Mouse (Mus musculus): ENCODE measurements around the gene D8Ertd738e. TPM values are rescaled to one million over a fixed set of nuclear protein-coding genes. Genes with fewer than 3 reads are reported as not detected.

The D8Ertd738e gene
- polyA plus RNA-seq, 1 experiment = not detected

DNA sequence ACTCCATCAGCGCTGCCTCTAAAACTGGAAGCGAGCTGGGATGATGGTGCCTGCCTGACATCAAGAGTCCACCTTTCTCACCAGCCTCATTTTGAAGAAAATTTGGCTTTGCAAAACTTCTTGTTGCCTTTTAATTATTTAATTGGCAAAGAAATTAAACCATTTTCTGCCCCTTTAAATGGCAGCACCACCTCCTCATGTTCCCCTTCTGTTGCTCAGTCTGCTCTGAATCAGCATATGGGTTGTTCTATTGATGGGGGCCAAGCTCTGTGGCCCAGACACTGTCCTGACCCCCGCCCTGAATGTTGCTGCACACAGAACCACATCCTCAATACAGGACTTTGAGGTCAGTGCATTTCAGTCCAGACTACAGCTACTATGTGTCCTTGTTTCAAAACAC, 24.4 kb upstream of the D8Ertd738e start:
- H3K4me1 ChIP-seq (ENCODE audit: control insufficient read depth, insufficient read depth, low read length) = peaks cover 3% of the 10 kb centered on the region
- 82% methylated on average over 3 of the region's 3 CpGs for WGBS
- H3K27ac ChIP-seq (ENCODE audit: insufficient read depth, low read depth, low read length) = no peak overlapping the region
- no peak overlapping the region for H3K4me3 ChIP-seq (ENCODE audit: insufficient read depth, low read depth, low read length)
- TF ChIP-seq CTCF (IDR thresholded peaks at IDR 0.05; ENCODE audit: insufficient read depth, low read depth, low read length) (no peak), POLR2A (IDR thresholded peaks at IDR 0.05; ENCODE audit: insufficient read depth, low read depth, low read length) (no peak)

DNA sequence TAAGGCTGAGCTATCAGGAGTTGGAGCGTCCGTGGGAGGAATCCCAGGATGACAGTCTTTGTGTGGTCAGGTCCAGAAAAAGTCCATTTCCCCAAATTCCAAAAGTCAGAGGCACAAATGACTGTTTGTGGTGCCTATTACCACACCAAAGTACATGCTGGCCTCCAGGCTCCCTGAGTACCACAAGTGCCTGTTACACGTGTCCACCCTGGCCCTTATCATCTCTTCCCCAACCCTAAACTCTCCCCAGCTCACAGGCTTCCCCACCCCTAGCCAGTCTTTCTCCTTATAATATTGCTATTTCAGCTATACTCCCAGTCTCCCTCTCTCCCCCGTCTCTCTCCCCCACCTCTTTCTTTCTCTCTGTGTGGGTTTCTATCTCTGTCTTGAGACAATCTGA, 22.8 kb upstream of the D8Ertd738e start:
- Histone ChIP-seq H3K27ac (ENCODE audit: insufficient read depth, low read depth, low read length) (no peak overlapping the region), H3K4me3 (ENCODE audit: insufficient read depth, low read depth, low read length) (no peak overlapping the region), H3K4me1 (ENCODE audit: control insufficient read depth, insufficient read depth, low read length) (peaks cover 3% of the 10 kb centered on the region)
- 90% methylated on average over 4 of the region's 4 CpGs for WGBS
- TF ChIP-seq POLR2A (IDR thresholded peaks at IDR 0.05; ENCODE audit: insufficient read depth, low read depth, low read length) (no peak), CTCF (IDR thresholded peaks at IDR 0.05; ENCODE audit: insufficient read depth, low read depth, low read length) (no peak)

DNA sequence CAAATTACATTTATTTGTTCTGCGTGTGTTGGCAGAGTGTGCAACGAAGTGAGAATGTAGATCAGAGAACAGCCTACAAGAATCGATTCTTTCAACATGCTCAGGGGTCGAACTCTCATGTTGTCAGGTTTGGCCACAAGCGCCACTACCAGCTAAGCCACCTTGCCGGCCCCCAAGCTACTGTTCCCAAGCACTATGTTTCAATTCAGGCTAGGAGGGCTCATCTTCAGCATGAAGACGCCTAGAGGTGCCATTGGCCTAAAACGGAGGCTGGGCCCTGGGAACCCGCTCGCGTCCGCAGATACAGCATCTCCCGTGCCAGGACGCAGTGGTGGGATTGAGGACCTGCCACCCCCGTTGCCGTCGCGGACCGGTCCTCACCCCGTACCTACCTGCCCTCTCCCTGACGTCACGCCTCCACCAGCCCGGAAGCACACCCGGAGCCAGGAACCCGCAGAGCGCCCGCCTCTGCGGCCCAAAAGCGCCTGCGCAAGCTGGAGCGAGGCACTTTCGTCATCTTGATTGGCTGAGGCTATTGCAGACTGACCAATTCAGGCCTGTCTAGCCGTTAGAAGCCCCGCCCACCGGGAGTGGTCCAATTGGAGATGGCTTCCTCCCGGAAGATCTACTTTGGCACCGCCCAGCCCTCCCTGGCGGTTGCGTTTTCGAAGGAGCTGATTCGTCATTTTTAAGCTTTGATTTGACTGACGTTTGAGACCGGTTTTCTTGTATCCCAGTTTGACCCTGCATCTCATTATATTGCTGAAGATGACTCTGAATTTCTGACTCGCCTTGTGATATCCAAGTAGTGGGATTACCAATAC, 20.6 kb upstream of the D8Ertd738e start, which contains the start of gene Ccdc130:
Gene Ccdc130 (minus strand): TSS at position 431 of the 824 bp plus-strand sequence.
- Histone ChIP-seq H3K4me1 (ENCODE audit: control insufficient read depth, insufficient read depth, low read length) (peaks cover 3% of the 10 kb centered on the region), H3K4me3 (ENCODE audit: insufficient read depth, low read depth, low read length) (peak within 1 kb of the TSS; percentile 74), H3K27ac (ENCODE audit: insufficient read depth, low read depth, low read length) (peak within 1 kb of the TSS; percentile 40)
- WGBS = under 1% methylated on average over 44 of the region's 44 CpGs
- TF ChIP-seq CTCF (IDR thresholded peaks at IDR 0.05; ENCODE audit: insufficient read depth, low read depth, low read length) (no peak), POLR2A (IDR thresholded peaks at IDR 0.05; ENCODE audit: insufficient read depth, low read depth, low read length) (peak; percentile 86)

DNA sequence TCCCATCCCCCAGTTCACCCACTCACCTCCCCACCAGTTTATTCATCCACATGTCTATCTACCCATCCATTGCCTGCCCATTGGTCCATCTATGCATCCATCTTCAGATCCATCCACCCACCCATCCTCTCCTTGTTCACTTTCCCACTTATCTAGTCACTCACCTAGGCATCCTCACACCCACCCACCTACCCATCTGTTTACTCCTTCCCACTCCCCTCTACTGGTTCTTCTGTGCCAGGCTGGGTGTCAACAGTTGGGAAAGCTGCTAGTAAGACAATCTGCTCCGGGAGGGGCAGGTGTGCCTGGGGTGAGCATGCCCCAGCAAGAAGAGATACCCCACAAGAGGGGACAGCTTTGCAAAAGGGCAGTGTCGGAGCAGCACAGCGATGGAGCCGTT, 11.6 kb upstream of the D8Ertd738e start:
- no peak for TF ChIP-seq POLR2A (IDR thresholded peaks at IDR 0.05; ENCODE audit: insufficient read depth, low read depth, low read length)
- TF ChIP-seq CTCF (IDR thresholded peaks at IDR 0.05; ENCODE audit: insufficient read depth, low read depth, low read length) = no peak
- Histone ChIP-seq H3K4me3 (ENCODE audit: insufficient read depth, low read depth, low read length) (no peak overlapping the region), H3K4me1 (ENCODE audit: control insufficient read depth, insufficient read depth, low read length) (peaks cover 6% of the 10 kb centered on the region), H3K27ac (ENCODE audit: insufficient read depth, low read depth, low read length) (no peak overlapping the region)
- 96% methylated on average over 4 of the region's 4 CpGs for WGBS

DNA sequence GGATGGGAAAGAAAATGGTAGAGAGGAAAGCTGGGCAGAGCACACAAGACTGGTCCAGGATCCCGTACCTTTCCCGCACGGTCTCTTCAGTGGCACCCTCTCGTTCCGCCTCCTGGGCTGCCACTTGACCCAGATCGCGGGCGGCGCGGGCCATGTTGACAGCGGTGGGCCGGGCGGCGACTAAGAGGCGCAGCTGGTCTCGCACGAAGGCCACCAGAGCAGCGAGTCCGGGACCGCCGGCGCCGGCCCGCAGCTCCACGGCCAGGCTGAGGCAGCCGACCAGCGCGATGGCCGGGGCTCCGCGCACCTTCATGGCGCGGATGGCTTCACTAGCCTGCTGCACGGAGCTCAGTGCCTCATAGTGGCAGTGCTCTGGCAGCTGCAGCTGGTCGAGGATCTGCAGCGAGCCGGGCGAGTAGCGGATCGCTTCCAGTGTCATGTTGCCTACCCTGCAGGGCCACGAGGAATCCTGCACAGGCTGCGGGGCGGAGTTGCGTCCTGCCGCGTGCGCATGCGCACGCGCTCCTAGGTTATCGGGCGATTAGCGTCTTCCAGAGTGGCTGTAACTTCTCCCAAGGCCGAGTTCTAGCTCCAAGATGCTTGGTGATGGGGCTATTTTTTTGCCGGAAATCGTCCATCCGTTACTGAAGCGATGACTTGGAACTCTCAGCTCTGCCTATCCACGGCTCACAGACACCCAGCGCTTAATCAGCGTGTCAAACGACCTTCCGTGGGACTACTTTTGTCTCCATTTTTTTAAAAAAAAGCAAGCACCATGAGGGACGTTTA, 7.5 kb upstream of the D8Ertd738e start, which contains the start of gene Mri1:
Gene Mri1 (minus strand): TSS at position 505 of the 789 bp plus-strand sequence.
- H3K4me3 ChIP-seq (ENCODE audit: insufficient read depth, low read depth, low read length) = peak within 1 kb of the TSS; percentile 73
- peak; percentile 75 for TF ChIP-seq POLR2A (IDR thresholded peaks at IDR 0.05; ENCODE audit: insufficient read depth, low read depth, low read length)
- no peak for TF ChIP-seq CTCF (IDR thresholded peaks at IDR 0.05; ENCODE audit: insufficient read depth, low read depth, low read length)
- under 1% methylated on average over 64 of the region's 64 CpGs for WGBS
- peak within 1 kb of the TSS; percentile 59 for H3K27ac ChIP-seq (ENCODE audit: insufficient read depth, low read depth, low read length)
- H3K4me1 ChIP-seq (ENCODE audit: control insufficient read depth, insufficient read depth, low read length) = peaks cover 8% of the 10 kb centered on the region

DNA sequence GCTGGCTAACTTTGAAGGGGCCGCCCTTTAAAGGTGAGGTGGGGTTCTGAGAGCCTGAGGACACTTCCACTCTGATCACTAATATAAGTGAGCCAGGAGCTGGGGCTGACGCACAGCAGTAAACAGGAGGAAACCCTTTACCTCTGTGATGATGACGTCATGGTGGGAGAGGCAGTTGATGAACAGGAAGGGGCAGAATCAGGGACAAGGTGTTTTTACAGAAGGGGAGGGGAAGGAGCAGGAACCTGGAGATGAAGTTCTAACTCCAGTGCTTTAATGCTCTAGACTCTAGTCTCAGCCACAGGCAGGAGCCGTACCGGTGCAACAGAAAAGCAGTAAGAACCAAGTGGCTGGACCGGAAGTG, 6.9 kb upstream of the D8Ertd738e start:
- H3K4me3 ChIP-seq (ENCODE audit: insufficient read depth, low read depth, low read length) = peak overlapping the region; percentile 73
- TF ChIP-seq POLR2A (IDR thresholded peaks at IDR 0.05; ENCODE audit: insufficient read depth, low read depth, low read length) = no peak
- TF ChIP-seq CTCF (IDR thresholded peaks at IDR 0.05; ENCODE audit: insufficient read depth, low read depth, low read length) = no peak

DNA sequence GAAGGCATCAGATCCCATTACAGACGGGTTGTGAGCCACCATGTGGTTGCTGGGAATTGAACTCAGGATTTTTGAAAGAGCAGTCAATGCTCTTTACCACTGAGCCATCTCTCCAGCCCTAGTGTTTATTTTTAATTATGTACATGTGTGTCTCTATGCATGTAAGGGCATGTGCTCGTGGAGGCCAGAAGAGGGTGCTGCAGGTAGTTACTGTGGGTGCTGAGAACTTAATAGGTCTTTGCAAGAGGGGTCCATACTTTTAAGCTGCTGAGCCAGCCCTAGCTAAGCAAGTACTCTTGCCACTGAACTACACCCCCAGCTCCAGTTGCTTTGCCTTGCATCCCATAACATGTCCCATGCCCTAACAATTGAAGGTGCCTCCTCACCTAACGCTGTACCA, 6.3 kb upstream of the D8Ertd738e start:
- Histone ChIP-seq H3K27ac (ENCODE audit: insufficient read depth, low read depth, low read length) (no peak overlapping the region), H3K4me3 (ENCODE audit: insufficient read depth, low read depth, low read length) (peak overlapping the region; percentile 73), H3K4me1 (ENCODE audit: control insufficient read depth, insufficient read depth, low read length) (peaks cover 8% of the 10 kb centered on the region)
- 76% methylated on average over 3 of the region's 3 CpGs for WGBS
- TF ChIP-seq POLR2A (IDR thresholded peaks at IDR 0.05; ENCODE audit: insufficient read depth, low read depth, low read length) (no peak), CTCF (IDR thresholded peaks at IDR 0.05; ENCODE audit: insufficient read depth, low read depth, low read length) (no peak)

More for the DNA sequence above, 6.9 kb upstream of the D8Ertd738e start:
- 0 out of 2 replicates have a peak overlapping the region, but pooled peaks have one; percentile 57 for H3K27ac ChIP-seq (ENCODE audit: insufficient read depth, low read depth, low read length)
- peaks cover 8% of the 10 kb centered on the region for H3K4me1 ChIP-seq (ENCODE audit: control insufficient read depth, insufficient read depth, low read length)
- 12% methylated on average over 6 of the region's 6 CpGs for WGBS

DNA sequence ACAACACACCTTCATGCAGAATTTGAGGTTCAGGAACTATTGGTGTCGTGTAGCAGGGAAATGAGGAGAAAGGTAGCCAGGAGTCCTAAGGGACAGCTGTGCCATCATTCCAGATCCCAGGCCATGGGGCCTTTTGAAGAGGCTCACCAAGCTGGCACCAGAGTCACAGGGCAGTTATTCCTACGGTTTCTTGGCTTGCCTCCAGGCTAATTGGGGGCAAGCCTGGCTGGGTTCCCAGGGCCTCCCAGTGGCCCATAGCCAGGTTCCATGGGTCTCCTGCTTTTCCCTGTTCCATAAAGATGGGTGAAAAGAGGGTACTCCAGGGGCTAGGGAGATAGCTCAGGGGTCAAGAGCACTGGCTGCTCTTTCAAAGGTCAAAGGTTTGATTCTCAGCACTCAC, 7.7 kb downstream of the D8Ertd738e start:
- H3K27ac ChIP-seq (ENCODE audit: insufficient read depth, low read depth, low read length) = no peak overlapping the region
- H3K4me1 ChIP-seq (ENCODE audit: control insufficient read depth, insufficient read depth, low read length) = no peaks in the 10 kb centered on the region; the same call in 1 of the 2 replicates
- no peak overlapping the region for H3K4me3 ChIP-seq (ENCODE audit: insufficient read depth, low read depth, low read length)
- TF ChIP-seq POLR2A (IDR thresholded peaks at IDR 0.05; ENCODE audit: insufficient read depth, low read depth, low read length) = no peak
- no peak for TF ChIP-seq CTCF (IDR thresholded peaks at IDR 0.05; ENCODE audit: insufficient read depth, low read depth, low read length)
- WGBS = 34% methylated on average over 2 of the region's 2 CpGs

DNA sequence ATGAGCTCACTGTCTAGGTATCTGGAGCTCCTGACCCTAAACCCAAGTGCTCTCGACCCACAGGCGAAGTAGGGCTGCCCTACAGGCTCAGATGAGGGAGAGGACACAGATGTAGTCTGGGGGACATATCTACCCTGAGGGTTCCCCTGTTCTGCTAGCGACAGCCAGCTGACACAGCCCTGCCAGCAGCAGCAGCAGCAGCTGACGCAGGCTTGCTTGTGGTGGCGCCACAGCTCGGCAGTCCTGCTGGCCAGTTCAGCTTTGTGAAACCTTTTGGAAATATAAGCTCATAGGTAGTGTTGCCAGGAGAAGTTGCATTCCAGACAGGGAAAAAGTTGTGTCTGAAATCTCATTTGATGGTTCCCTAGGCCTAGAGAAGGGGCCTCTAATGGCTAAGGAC, 8.4 kb downstream of the D8Ertd738e start:
- TF ChIP-seq CTCF (IDR thresholded peaks at IDR 0.05; ENCODE audit: insufficient read depth, low read depth, low read length) (no peak), POLR2A (IDR thresholded peaks at IDR 0.05; ENCODE audit: insufficient read depth, low read depth, low read length) (no peak)
- Histone ChIP-seq H3K27ac (ENCODE audit: insufficient read depth, low read depth, low read length) (no peak overlapping the region), H3K4me1 (ENCODE audit: control insufficient read depth, insufficient read depth, low read length) (peaks cover under 1% of the 10 kb centered on the region), H3K4me3 (ENCODE audit: insufficient read depth, low read depth, low read length) (no peak overlapping the region)
- 67% methylated on average over 6 of the region's 6 CpGs for WGBS
